Mouse (Mus musculus) erythroblast, embryonic 14.5 days (primary cell): Measurements from ENCODE around the gene Fdps. TPM values are rescaled to one million over a fixed set of nuclear protein-coding genes. Genes with fewer than 3 reads are reported as not detected.
A peak's percentile ranks its signal among the peaks of the same experiment; 100 is the strongest.

Source experiments
- H3K27me3 ChIP-seq: 2 replicates; pipeline ENCODE4 v1.6.1; 2012; ENCODE audit warnings: inconsistent platforms; ENCODE audit not compliant: control insufficient read depth
- H3K36me3 ChIP-seq: 2 replicates; pipeline ENCODE4 v1.6.1; 2012; ENCODE audit warnings: mild to moderate bottlenecking, inconsistent platforms; ENCODE audit not compliant: control insufficient read depth
- H3K4me1 ChIP-seq: 2 replicates; pipeline ENCODE4 v1.6.1; 2012; ENCODE audit warnings: inconsistent platforms; ENCODE audit not compliant: control insufficient read depth
- H3K4me3 ChIP-seq: replicated peaks from 2 replicates; pipeline ENCODE3; 2012; ENCODE audit warnings: moderate library complexity, mild to moderate bottlenecking, inconsistent platforms
- H3K9me3 ChIP-seq: 2 replicates; pipeline ENCODE4 v1.6.1; 2012; ENCODE audit warnings: low read length, inconsistent platforms, mixed read lengths; ENCODE audit not compliant: control insufficient read depth
- GATA1 ChIP-seq: IDR thresholded peaks from 2 replicates; pipeline ENCODE4 v1.6.1; 2012; ENCODE audit warnings: low read length, inconsistent platforms, mixed read lengths
- TAL1 ChIP-seq: IDR thresholded peaks from 3 replicates; pipeline ENCODE4 v1.6.1; 2012; ENCODE audit warnings: low read length, inconsistent platforms, mixed read lengths
- polyA plus RNA-seq: library from polyadenylated mRNA; stranded (reverse); fragments of >175 nt; gene quantifications from 2 replicates; pipeline ENCODE4 v1.2.3, GENCODE M21; 2012

The Fdps gene
- polyA plus RNA-seq = 1.1 and 1.3 TPM in 2 replicates

- Histone ChIP-seq H3K36me3 (peaks cover 38% of the 10 kb centered on the region), H3K4me3 (peak within 1 kb of the TSS; percentile 73), H3K9me3 (no peaks in the 10 kb centered on the region), H3K4me1 (peaks cover 50% of the 10 kb centered on the region), H3K27me3 (no peaks in the 10 kb centered on the region)
- TF ChIP-seq GATA1 = no peak
- no peak for TF ChIP-seq TAL1
These were observed at the start of gene Fdps for GRCm38 (mm10) chr3:89101812-89102494. Fdps (minus strand) TSS chr3:89101959.

GRCm38 (mm10) chr3:89148567-89148966 is 46.8 kb upstream of the Fdps start:
- Histone ChIP-seq H3K4me1 (peaks cover 83% of the 10 kb centered on the region), H3K4me3 (no peak overlapping the region), H3K36me3 (peaks cover 38% of the 10 kb centered on the region), H3K27me3 (peaks cover 31% of the 10 kb centered on the region), H3K9me3 (peaks cover 2% of the 10 kb centered on the region; the same call in 1 of the 2 replicates)
- TF ChIP-seq TAL1 (no peak), GATA1 (no peak)

GRCm38 (mm10) chr3:89147979-89148311 is 46.2 kb upstream of the Fdps start:
- H3K27me3 ChIP-seq = peaks cover 27% of the 10 kb centered on the region
- H3K4me3 ChIP-seq = peak overlapping the region; percentile 63
- no peak for TF ChIP-seq GATA1
- no peak for TF ChIP-seq TAL1
- H3K36me3 ChIP-seq = peaks cover 44% of the 10 kb centered on the region
- H3K4me1 ChIP-seq = peaks cover 89% of the 10 kb centered on the region
- peaks cover 2% of the 10 kb centered on the region; the same call in 1 of the 2 replicates for H3K9me3 ChIP-seq

GRCm38 (mm10) chr3:89147101-89147978 is 45.6 kb upstream of the Fdps start:
- peaks cover 50% of the 10 kb centered on the region for H3K36me3 ChIP-seq
- peaks cover 2% of the 10 kb centered on the region for H3K9me3 ChIP-seq
- H3K4me1 ChIP-seq = peaks cover 89% of the 10 kb centered on the region
- TF ChIP-seq TAL1 = no peak
- TF ChIP-seq GATA1 = no peak
- peaks cover 21% of the 10 kb centered on the region for H3K27me3 ChIP-seq
- peak overlapping the region; percentile 63 for H3K4me3 ChIP-seq

- peaks cover 68% of the 10 kb centered on the region for H3K36me3 ChIP-seq
- TF ChIP-seq GATA1 = no peak
These were observed 43.8 kb upstream of the Fdps start for GRCm38 (mm10) chr3:89145566-89145965.

GRCm38 (mm10) chr3:89144821-89145220 is 43.1 kb upstream of the Fdps start:
- peaks cover 91% of the 10 kb centered on the region for H3K4me1 ChIP-seq
- peaks cover 8% of the 10 kb centered on the region; the same call in 1 of the 2 replicates for H3K9me3 ChIP-seq
- H3K4me3 ChIP-seq = no peak overlapping the region
- H3K27me3 ChIP-seq = peaks cover 8% of the 10 kb centered on the region
- peaks cover 76% of the 10 kb centered on the region for H3K36me3 ChIP-seq
- TF ChIP-seq TAL1 = no peak
- no peak for TF ChIP-seq GATA1

More at GRCm38 (mm10) chr3:89145566-89145965, 43.8 kb upstream of the Fdps start:
- peaks cover 9% of the 10 kb centered on the region for H3K9me3 ChIP-seq
- peaks cover 15% of the 10 kb centered on the region for H3K27me3 ChIP-seq
- no peak overlapping the region for H3K4me3 ChIP-seq
- peaks cover 91% of the 10 kb centered on the region for H3K4me1 ChIP-seq

GRCm38 (mm10) chr3:89136365-89136764 is 34.6 kb upstream of the Fdps start:
- Histone ChIP-seq H3K27me3 (no peaks in the 10 kb centered on the region), H3K36me3 (peaks cover 52% of the 10 kb centered on the region), H3K9me3 (peaks cover 4% of the 10 kb centered on the region; the same call in 1 of the 2 replicates), H3K4me3 (peak overlapping the region; percentile 83), H3K4me1 (peaks cover 96% of the 10 kb centered on the region)
- TF ChIP-seq TAL1 (no peak), GATA1 (no peak)

- Histone ChIP-seq H3K27me3 (no peaks in the 10 kb centered on the region), H3K36me3 (peaks cover 48% of the 10 kb centered on the region), H3K4me3 (peak within 1 kb of the TSS; percentile 83), H3K9me3 (peaks cover under 1% of the 10 kb centered on the region; the same call in 1 of the 2 replicates), H3K4me1 (peaks cover 95% of the 10 kb centered on the region)
- 0 out of 3 replicates have a peak, but pooled peaks have one; percentile 21 for TF ChIP-seq TAL1
- peak; percentile 25; the same call in 1 of the 2 replicates for TF ChIP-seq GATA1
These were observed 34.2 kb upstream of the Fdps start, which contains the start of gene Pklr for GRCm38 (mm10) chr3:89135958-89136357. Pklr (plus strand) TSS chr3:89136142.

- Histone ChIP-seq H3K4me3 (peak overlapping the region; percentile 66), H3K4me1 (peaks cover 95% of the 10 kb centered on the region), H3K9me3 (no peaks in the 10 kb centered on the region), H3K36me3 (peaks cover 28% of the 10 kb centered on the region), H3K27me3 (no peaks in the 10 kb centered on the region)
- TF ChIP-seq GATA1 (no peak; the same call in 1 of the 2 replicates), TAL1 (no peak)
These were observed 32.0 kb upstream of the Fdps start for GRCm38 (mm10) chr3:89133752-89134151.
